Mouse (Mus musculus) limb, embryonic 12.5 days (tissue): ENCODE measurements around the gene Ski. TPM values are rescaled to one million over a fixed set of nuclear protein-coding genes. Genes with fewer than 3 reads are reported as not detected.
A peak's percentile ranks its signal among the peaks of the same experiment; 100 is the strongest.
"Not testable (repeated sequence)": the region's sequence is repeated elsewhere in the genome, so short reads cannot be mapped to it uniquely, and the experiment has no call there.

ENCODE experiments used
- ATAC-seq: fragments of 200-750 bp; cut with Nextera tagmentation; 2 replicates; pipeline ENCODE4 v1.8.0; 2017; ENCODE audit warnings: low read depth, moderate TSS enrichment; ENCODE audit not compliant: insufficient number of reproducible peaks, insufficient read depth, low FRiP score, low TSS enrichment
- H3K27ac ChIP-seq: fragments of 300-500 bp; sonication (generic); 2 replicates; pipeline ENCODE4 v1.5.1; 2016; ENCODE audit warnings: mild to moderate bottlenecking, moderate library complexity
- H3K27me3 ChIP-seq: fragments of 300-500 bp; sonication (generic); 2 replicates; pipeline ENCODE4 v1.6.1; 2016; ENCODE audit warnings: mild to moderate bottlenecking, moderate library complexity
- H3K36me3 ChIP-seq: fragments of 300-500 bp; sonication (generic); 2 replicates; pipeline ENCODE4 v1.6.1; 2016; ENCODE audit warnings: mild to moderate bottlenecking, moderate library complexity
- H3K4me1 ChIP-seq: fragments of 300-500 bp; sonication (generic); replicated peaks from 2 replicates; pipeline ENCODE4 v1.6.1; 2016
- H3K4me2 ChIP-seq: fragments of 300-500 bp; sonication (generic); 2 replicates; pipeline ENCODE4 v1.6.1; 2016; ENCODE audit warnings: mild to moderate bottlenecking, moderate library complexity
- H3K4me3 ChIP-seq: fragments of 300-500 bp; sonication (generic); replicated peaks from 2 replicates; pipeline ENCODE4 v1.5.1; 2016; ENCODE audit warnings: mild to moderate bottlenecking
- H3K9ac ChIP-seq: fragments of 300-500 bp; sonication (generic); replicated peaks from 2 replicates; pipeline ENCODE4 v1.6.1; 2016; ENCODE audit warnings: mild to moderate bottlenecking, moderate library complexity
- H3K9me3 ChIP-seq: fragments of 300-500 bp; sonication (generic); 2 replicates; pipeline ENCODE4 v1.6.1; 2016; ENCODE audit warnings: mild to moderate bottlenecking, moderate library complexity
- WGBS: fragments of 180-500 bp; shearing (Covaris S2); methylation state at CpG from one replicate; pipeline ENCODE4 v1.1.7; 2016; 5-methylcytosine and 5-hydroxymethylcytosine counted together
- polyA plus RNA-seq: library from polyadenylated mRNA; unstranded; fragments of >200 nt; fragmentation: Nextera tagmentation; extraction: Ambion mirVana; gene quantifications from 2 replicates; pipeline ENCODE4 v1.2.1, GENCODE M21; 2016

Ski gene
- polyA plus RNA-seq, 1 experiment from 2014 or later = 18.8 TPM

GRCm38 (mm10) chr4:155248054-155248453, 25.7 kb upstream of the Ski start:
- 94% methylated on average over 3 of the region's 3 CpGs for WGBS
- not testable (repeated sequence) for H3K4me2 ChIP-seq, H3K27ac ChIP-seq, H3K36me3 ChIP-seq, H3K4me3 ChIP-seq, H3K9ac ChIP-seq, H3K9me3 ChIP-seq, ATAC-seq, H3K27me3 ChIP-seq
- H3K4me1 ChIP-seq = peaks cover 44% of the 10 kb centered on the region

DNA sequence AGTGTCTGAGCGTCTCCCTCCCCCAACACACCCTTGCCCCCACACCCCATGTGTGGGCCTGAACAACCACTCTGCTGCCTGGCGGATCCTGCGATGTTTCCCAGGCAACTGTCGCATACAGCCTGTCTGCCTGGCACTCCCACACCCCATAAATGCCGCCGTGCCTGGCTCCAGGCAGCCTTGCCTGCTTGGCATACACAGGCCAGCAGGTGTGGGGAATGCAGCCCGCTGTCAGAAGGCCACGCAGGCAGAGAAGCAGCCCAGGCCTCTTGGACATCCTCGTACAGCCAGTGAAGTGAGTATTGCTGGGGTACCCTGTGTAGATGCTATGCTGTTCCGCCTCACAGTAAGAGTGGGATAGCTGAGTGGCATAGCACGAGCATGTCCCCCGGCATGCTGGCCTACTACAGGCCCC, 24.3 kb upstream of the Ski start:
- H3K4me2 ChIP-seq = no peak overlapping the region
- H3K4me1 ChIP-seq = peaks cover 34% of the 10 kb centered on the region
- no peak for ATAC-seq
- H3K9me3 ChIP-seq = no peaks in the 10 kb centered on the region
- H3K36me3 ChIP-seq = no peaks in the 10 kb centered on the region
- H3K4me3 ChIP-seq = no peak overlapping the region
- no peaks in the 10 kb centered on the region for H3K27me3 ChIP-seq
- no peak overlapping the region for H3K27ac ChIP-seq
- H3K9ac ChIP-seq = no peak overlapping the region
- WGBS = 77% methylated on average over 12 of the region's 12 CpGs

DNA sequence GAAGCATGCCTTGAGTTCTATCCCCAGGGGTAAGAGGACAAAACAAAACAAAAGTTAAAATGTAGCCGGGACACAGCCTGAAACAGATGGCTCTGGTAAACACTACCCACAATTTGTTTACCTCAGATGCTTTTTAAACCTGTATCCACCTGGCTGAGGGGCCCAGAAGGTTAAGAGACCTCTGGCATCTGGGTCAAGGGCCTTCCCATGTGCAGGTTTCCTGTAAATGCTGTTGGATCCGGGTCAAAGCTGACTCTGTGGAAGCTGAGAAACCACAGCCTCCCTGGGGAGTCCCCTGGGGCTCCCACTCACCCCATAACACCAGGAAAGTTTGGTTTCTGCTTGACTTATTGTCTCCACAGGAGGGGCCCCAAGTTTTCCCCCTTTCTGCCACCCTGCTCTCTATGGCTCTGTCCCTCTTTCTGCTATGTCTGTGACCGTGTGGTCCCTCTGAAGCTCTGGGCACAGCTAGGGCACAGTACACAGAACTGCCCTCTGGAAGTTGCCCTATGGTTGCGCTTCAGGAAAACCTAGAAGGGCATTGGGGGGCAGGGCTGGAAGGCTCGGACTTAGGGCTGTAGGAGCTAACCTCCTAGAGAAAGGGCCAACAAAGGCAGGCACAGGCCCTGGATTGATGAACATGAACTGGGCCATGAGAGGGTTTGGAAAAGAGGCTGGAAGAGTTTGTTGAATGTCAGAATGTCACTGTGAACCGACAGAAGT, 23.5 kb upstream of the Ski start:
- WGBS = 57% methylated on average over 6 of the region's 6 CpGs
- no peaks in the 10 kb centered on the region for H3K36me3 ChIP-seq
- no peak overlapping the region; the same call in 1 of the 2 replicates for H3K9ac ChIP-seq
- no peaks in the 10 kb centered on the region for H3K9me3 ChIP-seq
- peak overlapping the region; percentile 53; the same call in 1 of the 2 replicates for H3K27ac ChIP-seq
- H3K4me1 ChIP-seq = peaks cover 26% of the 10 kb centered on the region
- H3K4me3 ChIP-seq = no peak overlapping the region
- no peak overlapping the region for H3K4me2 ChIP-seq
- no peaks in the 10 kb centered on the region for H3K27me3 ChIP-seq
- no peak for ATAC-seq

DNA sequence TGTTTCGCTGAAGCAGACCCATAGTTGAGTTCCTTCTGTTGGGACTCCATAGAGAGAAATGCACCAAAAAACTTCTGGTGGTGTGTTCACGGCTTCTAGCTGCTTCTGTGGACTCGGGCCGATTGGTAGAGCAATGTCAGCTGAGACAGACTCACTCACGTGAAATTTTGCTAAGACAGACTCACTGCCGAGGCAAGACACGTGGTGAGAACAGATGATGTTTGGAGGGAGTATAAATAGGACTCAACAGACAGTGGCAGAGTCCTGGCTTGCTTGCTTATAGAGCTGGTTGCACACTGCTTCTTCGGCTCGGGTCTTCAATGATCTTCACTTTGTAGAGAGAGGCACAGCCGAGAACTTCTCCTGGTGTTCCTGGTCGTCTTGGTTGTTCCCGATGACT, 20.8 kb upstream of the Ski start:
- no peaks in the 10 kb centered on the region for H3K9me3 ChIP-seq
- H3K4me1 ChIP-seq = peaks cover 18% of the 10 kb centered on the region
- H3K27ac ChIP-seq = no peak overlapping the region
- no peak for ATAC-seq
- 89% methylated on average over 12 of the region's 12 CpGs for WGBS
- H3K9ac ChIP-seq = no peak overlapping the region
- H3K4me2 ChIP-seq = no peak overlapping the region
- H3K27me3 ChIP-seq = no peaks in the 10 kb centered on the region
- no peak overlapping the region for H3K4me3 ChIP-seq
- H3K36me3 ChIP-seq = no peaks in the 10 kb centered on the region

DNA sequence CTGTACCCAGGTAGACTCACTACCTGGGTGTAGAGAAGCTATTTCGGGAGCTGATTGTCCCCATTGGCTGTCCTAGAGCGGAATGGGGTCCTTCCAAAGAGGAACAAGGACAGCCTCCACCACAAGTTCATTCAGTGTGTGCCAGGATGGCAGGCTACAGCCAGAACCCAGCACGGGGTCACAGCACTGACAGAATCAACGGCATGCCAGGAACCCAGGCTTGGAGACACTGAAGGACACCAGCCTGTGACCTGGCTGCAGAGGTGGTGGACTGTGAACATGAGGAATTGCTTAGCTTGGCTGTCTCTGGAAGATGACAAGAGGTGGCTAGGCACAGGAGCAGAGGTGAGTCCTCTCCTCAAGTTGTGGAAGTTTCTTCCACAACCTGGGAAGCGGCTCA, 19.9 kb upstream of the Ski start:
- H3K4me1 ChIP-seq = peaks cover 26% of the 10 kb centered on the region
- H3K27me3 ChIP-seq = no peaks in the 10 kb centered on the region
- H3K4me3 ChIP-seq = no peak overlapping the region
- H3K9me3 ChIP-seq = no peaks in the 10 kb centered on the region
- ATAC-seq = no peak
- H3K9ac ChIP-seq = no peak overlapping the region
- WGBS = 87% methylated on average over 5 of the region's 5 CpGs
- no peak overlapping the region for H3K4me2 ChIP-seq
- no peaks in the 10 kb centered on the region for H3K36me3 ChIP-seq
- H3K27ac ChIP-seq = no peak overlapping the region

- H3K4me3 ChIP-seq = no peak overlapping the region
- H3K36me3 ChIP-seq = no peaks in the 10 kb centered on the region
- ATAC-seq = no peak
- no peaks in the 10 kb centered on the region for H3K27me3 ChIP-seq
- peaks cover 30% of the 10 kb centered on the region for H3K4me1 ChIP-seq
- H3K27ac ChIP-seq = no peak overlapping the region
- H3K4me2 ChIP-seq = no peak overlapping the region
- WGBS = 80% methylated on average over 9 of the region's 9 CpGs
- H3K9me3 ChIP-seq = no peaks in the 10 kb centered on the region
- no peak overlapping the region for H3K9ac ChIP-seq
These were observed 19.4 kb upstream of the Ski start for GRCm38 (mm10) chr4:155241789-155242188.

- no peaks in the 10 kb centered on the region for H3K27me3 ChIP-seq
- no peak for ATAC-seq
- no peak overlapping the region for H3K4me3 ChIP-seq
- no peak overlapping the region for H3K4me2 ChIP-seq
- no peaks in the 10 kb centered on the region for H3K9me3 ChIP-seq
- no peaks in the 10 kb centered on the region for H3K36me3 ChIP-seq
- 63% methylated on average over 6 of the region's 6 CpGs for WGBS
- H3K9ac ChIP-seq = no peak overlapping the region
- peaks cover 39% of the 10 kb centered on the region for H3K4me1 ChIP-seq
- no peak overlapping the region for H3K27ac ChIP-seq
These were observed 17.1 kb upstream of the Ski start for GRCm38 (mm10) chr4:155239494-155239893.

GRCm38 (mm10) chr4:155238276-155238675, 15.9 kb upstream of the Ski start:
- H3K4me3 ChIP-seq = no peak overlapping the region
- WGBS = 78% methylated on average over 5 of the region's 5 CpGs
- no peaks in the 10 kb centered on the region for H3K9me3 ChIP-seq
- no peak overlapping the region for H3K27ac ChIP-seq
- H3K27me3 ChIP-seq = no peaks in the 10 kb centered on the region
- peaks cover 51% of the 10 kb centered on the region for H3K4me1 ChIP-seq
- no peaks in the 10 kb centered on the region for H3K36me3 ChIP-seq
- no peak overlapping the region for H3K9ac ChIP-seq
- H3K4me2 ChIP-seq = no peak overlapping the region
- ATAC-seq = no peak

DNA sequence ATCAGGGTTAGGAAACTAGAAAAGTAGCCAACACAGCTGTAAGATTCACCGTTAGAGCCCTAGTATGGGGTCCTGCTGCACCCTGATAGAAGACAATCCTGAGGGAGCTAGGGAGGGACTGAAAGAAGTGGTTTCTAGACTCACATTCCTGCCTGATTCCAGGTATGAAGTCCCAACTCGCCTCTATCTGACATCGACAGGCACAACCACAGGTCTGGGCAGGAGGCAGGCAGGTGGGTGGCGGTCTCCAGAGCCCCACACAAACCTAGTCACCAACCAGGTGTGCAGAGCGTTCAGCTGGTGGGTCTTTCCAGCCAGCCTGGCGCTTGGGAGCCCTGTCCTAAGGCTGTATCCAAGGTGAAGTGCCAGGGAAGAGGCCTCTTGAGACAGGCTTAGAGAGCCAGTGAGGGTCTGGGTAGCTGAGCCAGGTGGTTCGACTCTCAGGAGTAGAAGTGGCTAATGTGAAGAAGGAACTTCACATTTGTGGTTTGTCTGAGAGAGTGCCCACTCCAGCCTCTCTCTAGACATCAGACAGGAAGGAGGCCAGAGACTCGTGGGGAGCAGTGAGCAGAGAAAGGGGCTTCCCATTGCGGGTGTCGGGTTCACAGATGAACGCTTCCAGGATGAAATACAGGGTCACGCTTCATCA, 14.5 kb upstream of the Ski start:
- ATAC-seq = no peak
- H3K4me1 ChIP-seq = peaks cover 61% of the 10 kb centered on the region
- H3K27me3 ChIP-seq = no peaks in the 10 kb centered on the region
- no peaks in the 10 kb centered on the region for H3K36me3 ChIP-seq
- WGBS = 79% methylated on average over 12 of the region's 12 CpGs
- no peak overlapping the region for H3K4me3 ChIP-seq
- H3K4me2 ChIP-seq = no peak overlapping the region
- no peak overlapping the region for H3K9ac ChIP-seq
- peak overlapping the region; percentile 99 for H3K27ac ChIP-seq
- no peaks in the 10 kb centered on the region for H3K9me3 ChIP-seq

DNA sequence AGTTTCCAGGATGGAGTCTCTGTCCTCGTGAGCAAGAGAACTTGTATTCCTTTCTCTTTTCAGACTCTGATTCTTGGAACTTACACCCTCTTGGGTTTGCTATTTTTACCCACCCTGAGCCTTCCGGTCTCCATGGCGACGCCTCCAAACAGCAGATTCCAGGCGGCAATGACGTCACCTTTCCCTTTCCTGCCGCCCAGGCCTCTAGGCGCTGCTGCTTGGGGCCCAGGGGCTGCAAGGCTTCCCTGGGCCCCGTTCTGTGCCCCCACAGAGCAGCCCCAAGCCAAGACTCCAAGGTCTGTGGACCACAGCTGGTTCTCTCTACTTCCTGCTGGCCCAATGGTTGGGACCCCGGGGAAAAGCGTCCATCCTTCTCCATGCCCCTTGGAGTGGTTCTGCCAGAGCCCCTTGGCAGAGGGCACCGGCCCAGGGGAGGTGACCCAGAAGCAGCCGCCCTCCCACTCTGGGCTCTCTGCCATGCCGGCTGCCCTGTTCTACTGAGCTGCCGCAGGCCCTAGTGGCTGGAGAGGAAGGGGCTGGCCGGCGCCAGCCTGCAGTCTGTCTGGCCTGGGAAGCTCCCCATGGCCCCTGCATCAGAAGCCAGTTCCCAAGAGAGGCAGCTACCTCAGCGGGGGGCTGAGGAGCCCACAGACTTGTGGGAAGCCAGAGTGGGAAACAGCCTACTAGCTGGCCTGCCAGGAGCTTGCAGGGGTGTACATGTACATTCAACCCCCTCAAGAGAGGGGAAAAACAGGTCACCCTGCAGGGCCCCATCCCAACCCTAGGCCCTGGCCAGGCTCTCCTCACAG, 13.1 kb upstream of the Ski start:
- WGBS = 18% methylated on average over 18 of the region's 18 CpGs
- peak overlapping the region; percentile 15; the same call in 1 of the 2 replicates for H3K4me3 ChIP-seq
- peaks cover 69% of the 10 kb centered on the region for H3K4me1 ChIP-seq
- no peaks in the 10 kb centered on the region for H3K9me3 ChIP-seq
- H3K27ac ChIP-seq = peak overlapping the region; percentile 99
- H3K27me3 ChIP-seq = no peaks in the 10 kb centered on the region
- H3K9ac ChIP-seq = peak overlapping the region; percentile 55
- H3K4me2 ChIP-seq = peak overlapping the region; percentile 46
- H3K36me3 ChIP-seq = no peaks in the 10 kb centered on the region
- ATAC-seq = peak; percentile 54; the same call in 1 of the 2 replicates
